22 mouse cellular contexts compared by ENCODE assay signal in genomic region chr2:43962466-43962865, GRCm38 (mm10).
A peak's percentile ranks its signal among the peaks of the same experiment; 100 is the strongest.
DNase-seq lines count a peak whose midpoint lies in the region; ATAC-seq and TF ChIP-seq lines count a peak whose summit lies in the region.
"Had no signal": no experiment of that assay in that cellular context is flagged by ENCODE, and none has a peak within 500 bp of the region (broad histone marks: within the 10 kb centered on the region; RNA-seq: fewer than 3 reads in every experiment).

No protein-coding gene starts in this region.

- peak; percentile 19 for DNase-seq in lung, postnatal 0 days (ENCODE audit: low spot score)
- no peak for DNase-seq in lung, postnatal 25 days (ENCODE audit: low spot score)
- DNase-seq in fat pad, adult 2 months (ENCODE audit: extremely low read depth, low read depth, low spot score): peak; percentile 18
- peak; percentile 18 for DNase-seq in hindlimb bud, embryonic 11.5 days (ENCODE audit: extremely low spot score, low read depth, low spot score)
- DNase-seq in urinary bladder, adult 18-20 months (ENCODE audit: low spot score in 2 of 2): no peak
- no peak for DNase-seq in heart, adult 8-10 months (ENCODE audit: low spot score)
- DNase-seq: adrenal gland, postnatal 10 days; adrenal gland, postnatal 36 days; cerebellum, adult 18-20 months; cerebellum, adult 9-10 months; cerebellum, postnatal 14 days; gastrocnemius, adult 2 months; gastrocnemius, postnatal 14 days; heart, adult 18-20 months; heart, postnatal 14 days; heart, postnatal 4 days had no signal

- no peaks in the 10 kb centered on the region for H3K9me3 ChIP-seq in lung, postnatal 0 days (ENCODE audit: low read length)
- H3K9me3 ChIP-seq: forebrain, embryonic 12.5 days; forebrain, embryonic 15.5 days; heart, embryonic 10.5 days; heart, embryonic 13.5 days had no signal

- H3K4me2 ChIP-seq in lung, postnatal 0 days (replicated peaks; ENCODE audit: low read depth, low read length): no peak overlapping the region
- H3K4me2 ChIP-seq: forebrain, embryonic 12.5 days; forebrain, embryonic 15.5 days; heart, embryonic 13.5 days; hindbrain, embryonic 14.5 days had no signal

- TF ChIP-seq CTCF in lung, postnatal 0 days (IDR thresholded peaks at IDR 0.05): no peak

- H3K4me3 ChIP-seq in lung, postnatal 0 days (ENCODE audit: low read depth, low read length): no peak overlapping the region
- H3K4me3 ChIP-seq: forebrain, embryonic 12.5 days; forebrain, embryonic 15.5 days; gastrocnemius, adult 2 months; heart, embryonic 10.5 days; heart, embryonic 13.5 days had no signal

- H3K27me3 ChIP-seq in lung, postnatal 0 days (replicated peaks; ENCODE audit: insufficient read depth, low read length): no peaks in the 10 kb centered on the region
- H3K27me3 ChIP-seq: forebrain, embryonic 12.5 days; forebrain, embryonic 15.5 days; heart, embryonic 13.5 days had no signal

- H3K27ac ChIP-seq in lung, postnatal 0 days (ENCODE audit: low read length): no peak overlapping the region
- H3K27ac ChIP-seq: forebrain, embryonic 12.5 days; forebrain, embryonic 15.5 days; gastrocnemius, adult 2 months; heart, embryonic 10.5 days; heart, embryonic 13.5 days; hindbrain, embryonic 14.5 days; hindbrain, postnatal 0 days had no signal

- 45% methylated on average over 5 of the region's 5 CpGs for WGBS in lung, postnatal 0 days

- H3K9ac ChIP-seq in lung, postnatal 0 days (replicated peaks; ENCODE audit: low read depth): no peak overlapping the region
- H3K9ac ChIP-seq: forebrain, embryonic 12.5 days; forebrain, embryonic 15.5 days; heart, embryonic 13.5 days; hindbrain, embryonic 14.5 days had no signal

- ATAC-seq in lung, postnatal 0 days: no peak; the same call in 1 of the 2 replicates
- ATAC-seq: forebrain, embryonic 15.5 days; hindbrain, postnatal 0 days had no signal

- H3K36me3 ChIP-seq in lung, postnatal 0 days (ENCODE audit: insufficient read depth, low read length): no peaks in the 10 kb centered on the region
- H3K36me3 ChIP-seq: forebrain, embryonic 12.5 days; forebrain, embryonic 15.5 days; heart, embryonic 10.5 days; heart, embryonic 13.5 days had no signal

- no peaks in the 10 kb centered on the region for H3K4me1 ChIP-seq in lung, postnatal 0 days (ENCODE audit: insufficient read depth, low read depth, low read length)
- H3K4me1 ChIP-seq: forebrain, embryonic 12.5 days; forebrain, embryonic 15.5 days; heart, embryonic 10.5 days; heart, embryonic 13.5 days had no signal

- TF ChIP-seq EP300 in lung, postnatal 0 days (IDR thresholded peaks at IDR 0.05): 0 out of 2 replicates have a peak, but pooled peaks have one; percentile 13

Comparison
In these comparisons a context has a peak if more than half of its experiments do, and no peak if none do; other contexts are left out.
1. DNase-seq: peak in lung, postnatal 0 days (single experiment), fat pad, adult 2 months (single experiment) and hindlimb bud, embryonic 11.5 days (single experiment); none in lung, postnatal 25 days (single experiment), urinary bladder, adult 18-20 months (0 of 2) and heart, adult 8-10 months (single experiment).